Mouse (Mus musculus) thymus, postnatal 10 days (tissue): Measurements from ENCODE around the gene Zfp706.

Source experiments
- DNase-seq, 2 experiments: peaks; one replicate each; pipeline ENCODE4 v3.0.0; 2021; ENCODE audit warnings: low spot score in 2 of 2

The Zfp706 gene

DNA sequence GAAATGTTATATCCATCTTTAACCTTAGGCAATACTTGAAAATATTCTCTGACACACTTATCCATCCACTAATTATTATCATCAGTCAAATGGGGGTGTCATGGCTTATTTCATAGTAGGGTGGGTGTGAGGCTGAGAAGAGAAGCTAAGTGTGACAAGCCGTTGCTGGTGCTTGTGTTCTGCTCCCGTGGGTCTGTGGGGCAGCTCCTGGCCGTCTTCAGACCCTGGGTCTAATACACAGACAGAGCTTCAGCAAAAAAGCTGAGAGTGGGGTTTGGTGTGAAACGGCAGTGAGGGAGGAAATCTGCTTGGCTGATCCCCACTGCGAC lies 28.4 kb downstream of the Zfp706 start:
- DNase-seq: no peak

GRCm38 (mm10) chr15:36977823-36978222 lies 29.8 kb downstream of the Zfp706 start:
- no peak for DNase-seq

- DNase-seq: no peak
Measured at GRCm38 (mm10) chr15:36975690-36976089, 31.9 kb downstream of the Zfp706 start.

- DNase-seq: no peak
Measured at GRCm38 (mm10) chr15:36975256-36975620, 32.3 kb downstream of the Zfp706 start.

DNA sequence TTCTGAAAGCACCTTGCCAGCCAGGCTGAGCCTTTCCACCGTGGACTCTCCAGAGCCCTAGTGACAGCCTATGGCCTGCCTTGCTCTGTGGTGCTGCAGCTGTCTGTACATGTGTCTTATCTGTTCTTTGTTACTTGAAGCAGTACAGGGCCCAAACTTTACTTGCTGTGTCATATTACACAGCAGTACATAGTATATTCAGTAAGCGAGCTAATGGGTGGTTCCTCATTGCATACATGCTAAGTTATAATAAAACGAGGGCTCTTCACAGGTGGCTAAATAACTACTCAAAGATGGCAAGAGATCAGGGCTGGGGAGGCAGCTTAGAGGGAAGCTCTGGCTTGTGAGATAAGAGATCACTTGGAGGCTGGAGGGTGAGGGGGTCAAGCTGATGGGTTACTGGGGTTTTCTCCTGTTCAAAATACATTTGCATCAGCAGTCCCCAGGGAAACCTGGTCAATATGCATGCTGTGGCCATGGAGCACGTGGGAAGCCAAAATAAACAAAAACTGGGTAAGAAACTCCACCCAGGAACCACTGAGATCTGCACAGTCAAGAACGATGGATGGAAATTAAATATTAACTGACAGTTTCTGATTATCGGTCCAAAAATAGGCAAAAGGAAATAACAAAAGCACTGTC lies 32.8 kb downstream of the Zfp706 start:
- no peak for DNase-seq

- no peak for DNase-seq
Measured at GRCm38 (mm10) chr15:36973714-36974113, 33.9 kb downstream of the Zfp706 start.

DNA sequence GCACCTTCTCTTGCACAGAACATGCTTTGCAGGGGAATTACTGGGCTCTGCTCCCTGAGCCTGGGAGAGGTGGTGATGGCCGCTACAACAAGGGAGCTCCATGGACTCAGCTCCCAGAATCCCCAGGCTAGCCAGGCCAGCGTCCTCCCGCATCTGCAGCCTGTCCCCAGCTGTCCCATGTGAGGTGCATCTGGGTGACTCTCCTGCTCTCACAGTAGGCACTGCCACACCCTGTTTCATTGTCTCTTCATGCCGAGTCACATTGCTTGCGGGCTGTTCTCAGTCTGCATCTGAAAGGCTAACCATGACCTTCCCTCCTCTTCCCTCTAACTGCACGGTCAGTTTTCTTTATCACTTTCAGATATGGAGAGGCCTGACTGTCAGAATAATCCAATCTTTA lies 34.3 kb downstream of the Zfp706 start:
- no peak for DNase-seq

DNA sequence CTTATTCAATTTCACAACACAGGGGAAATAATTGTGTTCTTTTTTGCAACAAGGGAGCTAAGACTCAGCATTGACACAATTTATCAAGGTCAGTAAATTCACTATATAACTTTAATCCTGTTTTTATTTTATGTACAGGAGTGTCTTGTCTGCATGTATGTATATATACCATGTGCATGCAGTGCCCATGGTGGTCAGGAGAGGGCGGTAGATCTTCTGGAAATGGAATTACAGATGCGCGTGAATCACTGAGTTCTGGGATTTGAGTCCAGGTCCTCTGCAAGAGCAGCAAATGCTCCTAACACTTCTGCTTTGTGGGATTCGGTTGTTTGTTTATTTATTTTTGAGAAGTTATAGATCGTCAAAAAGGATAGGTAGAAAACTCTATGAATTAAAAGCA lies 37.8 kb downstream of the Zfp706 start:
- DNase-seq: no peak

DNA sequence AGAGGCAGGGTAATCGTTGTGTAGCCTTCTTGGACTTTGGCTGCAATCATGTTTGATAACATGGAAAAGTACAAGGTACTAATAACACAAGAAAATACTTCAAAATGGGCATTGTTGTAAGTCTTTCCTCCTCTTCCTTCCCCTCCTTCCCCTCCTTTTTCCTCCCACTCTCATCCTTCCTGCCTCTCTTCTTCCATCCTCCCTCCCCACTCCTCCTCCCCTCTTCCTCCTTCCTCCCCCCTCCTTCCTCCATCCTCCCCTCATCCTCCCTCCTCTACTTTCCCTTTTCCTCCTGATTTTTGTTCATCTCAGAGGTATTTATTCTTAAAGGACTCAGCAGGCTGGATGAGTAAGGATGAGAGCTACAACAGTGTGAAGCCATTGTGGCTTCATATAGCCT lies 39.3 kb downstream of the Zfp706 start:
- DNase-seq: no peak

DNA sequence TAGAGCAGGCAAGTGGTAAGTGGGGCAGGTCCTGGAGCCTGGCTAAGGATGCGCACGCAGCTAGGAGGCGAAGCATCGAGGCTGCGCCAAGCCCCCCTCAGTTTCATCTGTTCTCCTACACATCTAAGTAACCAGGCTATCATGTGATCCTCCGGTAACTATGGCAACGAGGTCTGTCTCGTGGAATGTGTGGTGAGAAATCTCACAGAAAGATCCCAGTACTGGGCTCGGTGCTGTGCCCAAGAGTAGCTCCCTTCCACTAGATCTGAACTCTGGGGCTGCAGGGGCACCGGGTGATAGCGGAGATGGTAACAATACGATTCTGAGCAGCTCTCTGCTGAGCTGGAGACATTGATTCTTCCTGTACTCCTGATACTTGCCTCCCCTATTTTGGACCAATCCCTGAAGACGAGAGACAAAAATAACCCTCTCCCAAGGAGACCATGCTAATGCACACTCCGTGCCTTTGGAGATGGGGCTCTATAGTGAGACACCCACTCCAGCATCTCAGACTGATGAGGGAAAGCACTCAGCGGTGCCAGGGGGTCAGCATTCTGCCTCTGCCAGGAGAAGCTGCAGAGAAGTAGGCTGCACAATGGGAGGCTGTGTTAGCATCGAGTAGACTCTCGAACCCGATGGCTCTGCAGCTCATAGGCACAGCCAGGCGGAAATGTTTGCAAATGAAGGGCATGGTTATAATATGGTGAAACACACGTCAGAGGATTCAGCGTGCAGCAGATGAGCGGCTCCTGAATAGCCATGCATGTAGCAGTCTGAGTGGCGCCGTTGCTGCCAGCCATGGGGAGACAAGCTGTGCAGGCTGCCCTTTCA lies 40.0 kb downstream of the Zfp706 start:
- DNase-seq: peak in 1 of 2 experiments; percentile 19

GRCm38 (mm10) chr15:36966940-36967339 lies 40.6 kb downstream of the Zfp706 start:
- no peak for DNase-seq

GRCm38 (mm10) chr15:36966466-36966865 lies 41.1 kb downstream of the Zfp706 start:
- no peak for DNase-seq

DNA sequence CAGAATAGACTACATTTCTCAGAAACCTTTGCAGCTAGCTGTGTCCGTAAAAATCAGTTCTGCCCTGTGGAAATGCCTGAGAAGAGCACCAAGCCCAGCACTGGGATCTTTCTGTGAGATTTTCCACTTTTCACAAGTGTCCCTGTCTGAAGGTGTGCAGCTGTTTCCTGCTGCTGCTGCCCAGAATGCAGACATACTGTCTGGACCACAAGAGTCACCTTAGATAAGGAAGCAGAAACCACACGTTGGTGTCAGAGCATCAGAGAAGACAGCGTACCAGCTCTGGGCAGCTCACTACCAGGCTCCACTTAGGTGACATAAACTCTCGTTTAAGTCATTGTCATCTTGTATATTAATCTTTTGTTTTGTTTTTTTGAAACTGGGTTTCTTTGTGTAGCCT lies 41.8 kb downstream of the Zfp706 start:
- DNase-seq: no peak

GRCm38 (mm10) chr15:36962931-36963330 lies 44.6 kb downstream of the Zfp706 start:
- no peak for DNase-seq

- DNase-seq: no peak
Measured at GRCm38 (mm10) chr15:36960876-36961237, 46.7 kb downstream of the Zfp706 start.

DNA sequence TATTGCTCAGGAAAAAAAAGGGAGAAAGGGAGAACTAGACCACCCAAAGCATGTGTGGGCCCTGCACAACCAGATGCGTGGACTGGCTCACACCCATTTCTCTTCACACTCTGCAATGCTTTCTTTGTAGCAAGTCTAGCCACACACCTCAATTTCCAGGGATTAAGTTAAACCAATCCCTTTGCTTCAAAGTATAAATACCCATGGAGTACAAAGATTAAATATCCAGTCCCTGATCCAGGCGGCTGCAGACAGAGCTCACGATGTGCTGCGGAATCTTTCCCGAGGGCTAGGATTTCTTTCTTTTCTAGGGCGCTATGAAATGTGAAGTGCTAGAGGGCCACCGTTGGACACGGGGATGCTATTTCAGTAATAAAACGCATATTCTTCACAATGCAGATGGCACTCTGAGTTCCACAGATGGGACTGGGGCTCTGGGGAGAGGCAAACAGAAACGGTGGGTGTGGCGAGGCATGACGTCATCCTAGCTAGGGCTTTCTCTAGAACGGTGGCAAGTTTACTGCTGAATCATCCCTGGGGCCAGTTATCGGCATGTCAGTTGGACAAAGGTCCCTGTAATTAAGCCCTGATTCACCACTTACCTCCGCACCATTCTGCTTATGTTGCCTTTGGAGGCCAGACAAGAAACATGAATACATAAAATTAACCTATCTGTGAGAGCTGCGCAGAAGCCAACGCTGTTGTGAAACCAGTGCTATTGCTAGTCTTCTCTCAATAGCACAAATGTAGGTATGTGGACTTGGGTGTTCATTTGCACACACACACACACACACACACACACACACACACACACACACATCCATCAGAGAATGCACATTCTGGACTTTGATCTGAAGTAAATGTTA lies 47.3 kb downstream of the Zfp706 start:
- DNase-seq: no peak

DNA sequence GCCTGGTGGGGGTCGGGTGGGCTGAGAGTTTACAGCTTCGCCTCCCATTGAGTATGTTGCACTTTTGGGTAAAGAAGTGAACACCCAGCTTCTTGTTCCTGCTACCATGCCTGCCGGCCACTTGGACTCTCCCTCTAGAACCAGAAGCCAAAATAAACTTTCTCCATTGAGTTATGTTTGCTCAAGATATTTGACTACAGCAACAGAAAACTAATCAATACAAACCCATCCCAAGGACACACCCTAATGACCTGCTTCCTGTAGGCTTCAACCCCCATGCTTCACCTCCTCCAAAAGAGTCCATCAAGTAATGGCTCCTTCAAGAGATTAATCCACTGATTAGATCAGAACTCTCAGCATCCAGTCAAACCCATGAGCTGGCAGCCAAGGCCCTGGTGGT lies 51.4 kb downstream of the Zfp706 start:
- DNase-seq: no peak

- no peak for DNase-seq
Measured at GRCm38 (mm10) chr15:36950258-36950657, 57.3 kb downstream of the Zfp706 start.

GRCm38 (mm10) chr15:36948866-36949546 lies 58.6 kb downstream of the Zfp706 start:
- no peak for DNase-seq
